Mouse (Mus musculus) forebrain, postnatal 0 days (tissue): ENCODE data around the gene Mrgbp. TPM values are rescaled to one million over a fixed set of nuclear protein-coding genes. Genes with fewer than 3 reads are reported as not detected.

Experiments
- ATAC-seq: fragments of 200-750 bp; cut with Nextera tagmentation; 2 replicates; pipeline ENCODE4 v1.8.0; 2017; ENCODE audit warnings: mild to moderate bottlenecking, moderate library complexity
- DNase-seq: peaks from one replicate; pipeline ENCODE4 v3.0.0-alpha.2; 2015
- H3K27ac ChIP-seq: fragments of 300-500 bp; sonication (generic); 2 replicates; pipeline ENCODE4 v1.5.1; 2014; ENCODE audit warnings: low read depth, mild to moderate bottlenecking, antibody characterized with exemption, low read length, moderate library complexity, mixed read lengths
- H3K27me3 ChIP-seq: fragments of 300-500 bp; sonication (generic); 2 replicates; pipeline ENCODE4 v1.6.1; 2014; ENCODE audit warnings: mild to moderate bottlenecking, low read length, mixed read lengths; ENCODE audit not compliant: insufficient read depth
- H3K36me3 ChIP-seq: fragments of 300-500 bp; sonication (generic); 2 replicates; pipeline ENCODE4 v1.6.1; 2014; ENCODE audit warnings: mild to moderate bottlenecking, moderate library complexity; ENCODE audit not compliant: insufficient read depth
- H3K4me1 ChIP-seq: fragments of 300-500 bp; sonication (generic); 2 replicates; pipeline ENCODE4 v1.6.1; 2014; ENCODE audit warnings: antibody characterized with exemption; ENCODE audit not compliant: insufficient read depth
- H3K4me2 ChIP-seq: fragments of 300-500 bp; sonication (generic); 2 replicates; pipeline ENCODE4 v1.6.1; 2014; ENCODE audit warnings: low read depth, mild to moderate bottlenecking, moderate library complexity
- H3K4me3 ChIP-seq: fragments of 300-500 bp; sonication (generic); 2 replicates; pipeline ENCODE4 v1.5.1; 2014; ENCODE audit warnings: low read depth, low read length, mixed read lengths
- H3K9ac ChIP-seq: fragments of 300-500 bp; sonication (generic); 2 replicates; pipeline ENCODE4 v1.6.1; 2014; ENCODE audit warnings: mild to moderate bottlenecking
- H3K9me3 ChIP-seq: fragments of 300-500 bp; sonication (generic); 2 replicates; pipeline ENCODE4 v1.6.1; 2016; ENCODE audit warnings: low read length
- CTCF ChIP-seq: sonication (generic); IDR thresholded peaks from 2 replicates; pipeline ENCODE4 v1.5.1; 2016; ENCODE audit warnings: antibody characterized with exemption, control low read depth, low read depth
- WGBS: fragments of 180-500 bp; shearing (Covaris S2); extraction: QIAGEN DNeasy Blood & Tissue Kit; methylation state at CpG from one replicate; pipeline ENCODE4 v1.1.7; 2014; 5-methylcytosine and 5-hydroxymethylcytosine counted together
- polyA plus RNA-seq: library from polyadenylated mRNA; unstranded; fragments of >200 nt; fragmentation: Nextera tagmentation; extraction: Ambion mirVana; gene quantifications from 2 replicates; pipeline ENCODE4 v1.2.1, GENCODE M21; 2015
- total RNA-seq: library from RNA; depleted of rRNA; stranded (reverse); fragments of >200 nt; gene quantifications from 2 replicates; pipeline ENCODE4 v1.2.3, GENCODE M21; 2014

Gene Mrgbp
- total and polyA plus RNA-seq, 2 experiments from 2014 or later, result 34.2 to 63.2 TPM

- Histone ChIP-seq H3K27ac (no peak overlapping the region), H3K9me3 (no peaks in the 10 kb centered on the region), H3K36me3 (peaks cover 22% of the 10 kb centered on the region), H3K27me3 (0 out of 2 replicates have a peak, but pooled peaks cover 3% of the 10 kb centered on the region), H3K9ac (peak overlapping the region; percentile 95), H3K4me2 (peak overlapping the region; percentile 85), H3K4me3 (peak overlapping the region; percentile 94), H3K4me1 (peaks cover 8% of the 10 kb centered on the region)
- ATAC-seq (no peak; the same call in 1 of the 2 replicates), DNase-seq (no peak)
- 26% methylated on average over 7 of the region's 7 CpGs for WGBS
- no peak for TF ChIP-seq CTCF
Observed at GRCm38 (mm10) chr2:180583154-180583507, 2.0 kb downstream of the Mrgbp start.

- Histone ChIP-seq H3K27me3 (no peaks in the 10 kb centered on the region), H3K4me1 (peaks cover 9% of the 10 kb centered on the region), H3K4me2 (peak overlapping the region; percentile 69), H3K9me3 (no peaks in the 10 kb centered on the region), H3K27ac (peak overlapping the region; percentile 93), H3K36me3 (peaks cover 48% of the 10 kb centered on the region), H3K4me3 (peak overlapping the region; percentile 98), H3K9ac (peak overlapping the region; percentile 97)
- ATAC-seq, result peak; percentile 32; the same call in 1 of the 2 replicates
- 49% methylated on average over 6 of the region's 6 CpGs for WGBS
- no peak for DNase-seq
- TF ChIP-seq CTCF, result peak; percentile 37; the same call in 1 of the 2 replicates
Observed at GRCm38 (mm10) chr2:180588736-180589122, 7.6 kb downstream of the Mrgbp start.

- H3K27me3 ChIP-seq, result no peaks in the 10 kb centered on the region
- peak within 1 kb of the TSS; percentile 97 for H3K9ac ChIP-seq
- peak; percentile 53 for TF ChIP-seq CTCF
- 0% methylated on average over 67 of the region's 67 CpGs for WGBS
- H3K36me3 ChIP-seq, result peaks cover 53% of the 10 kb centered on the region
- H3K4me3 ChIP-seq, result peak within 1 kb of the TSS; percentile 98
- ATAC-seq, result peak; percentile 93
- peak within 1 kb of the TSS; percentile 93 for H3K27ac ChIP-seq
- DNase-seq, result peak; percentile 90
- H3K4me2 ChIP-seq, result peak within 1 kb of the TSS; percentile 69
- no peaks in the 10 kb centered on the region for H3K9me3 ChIP-seq
- H3K4me1 ChIP-seq, result 0 out of 2 replicates have a peak, but pooled peaks cover 7% of the 10 kb centered on the region
Observed at GRCm38 (mm10) chr2:180589123-180589831, 8.2 kb downstream of the Mrgbp start, which contains the start of gene Ogfr. Ogfr (plus strand) TSS chr2:180589245.

GRCm38 (mm10) chr2:180597490-180597889 lies 16.4 kb downstream of the Mrgbp start, which contains the start of gene Col9a3:
Col9a3 (plus strand) TSS chr2:180597790.
- Histone ChIP-seq H3K4me3 (peak within 1 kb of the TSS; percentile 37), H3K27ac (peak within 1 kb of the TSS; percentile 50; the same call in 1 of the 2 replicates), H3K36me3 (peaks cover 31% of the 10 kb centered on the region), H3K4me1 (peaks cover 8% of the 10 kb centered on the region; the same call in 1 of the 2 replicates), H3K9me3 (no peaks in the 10 kb centered on the region), H3K4me2 (peak within 1 kb of the TSS; percentile 69), H3K9ac (peak within 1 kb of the TSS; percentile 55), H3K27me3 (no peaks in the 10 kb centered on the region)
- TF ChIP-seq CTCF, result no peak
- WGBS, result 42% methylated on average over 4 of the region's 4 CpGs
- DNase-seq, result no peak
- ATAC-seq, result no peak

GRCm38 (mm10) chr2:180598157-180598705 lies 17.1 kb downstream of the Mrgbp start:
- H3K9me3 ChIP-seq, result no peaks in the 10 kb centered on the region
- TF ChIP-seq CTCF, result no peak
- H3K9ac ChIP-seq, result peak overlapping the region; percentile 55
- DNase-seq (peak; percentile 67), ATAC-seq (peak; percentile 59)
- peaks cover 24% of the 10 kb centered on the region for H3K36me3 ChIP-seq
- H3K4me1 ChIP-seq, result peaks cover 8% of the 10 kb centered on the region; the same call in 1 of the 2 replicates
- H3K27ac ChIP-seq, result peak overlapping the region; percentile 50; the same call in 1 of the 2 replicates
- H3K4me2 ChIP-seq, result peak overlapping the region; percentile 69
- H3K27me3 ChIP-seq, result no peaks in the 10 kb centered on the region
- peak overlapping the region; percentile 37 for H3K4me3 ChIP-seq
- WGBS, result 2% methylated on average over 41 of the region's 41 CpGs

- no peak overlapping the region for H3K9ac ChIP-seq
- H3K9me3 ChIP-seq, result no peaks in the 10 kb centered on the region
- 5% methylated on average over 9 of the region's 9 CpGs for WGBS
- H3K4me3 ChIP-seq, result no peak overlapping the region
- H3K27me3 ChIP-seq, result no peaks in the 10 kb centered on the region
- H3K36me3 ChIP-seq, result peaks cover 2% of the 10 kb centered on the region
- peaks cover 8% of the 10 kb centered on the region; the same call in 1 of the 2 replicates for H3K4me1 ChIP-seq
- 0 out of 2 replicates have a peak overlapping the region, but pooled peaks have one; percentile 40 for H3K27ac ChIP-seq
- H3K4me2 ChIP-seq, result peak overlapping the region; percentile 10; the same call in 1 of the 2 replicates
- no peak for TF ChIP-seq CTCF
- ATAC-seq (peak; percentile 76), DNase-seq (peak; percentile 70)
Observed at GRCm38 (mm10) chr2:180600569-180601021, 19.5 kb downstream of the Mrgbp start.
